11 mouse cellular contexts compared by ENCODE assay signal in the genomic region with DNA sequence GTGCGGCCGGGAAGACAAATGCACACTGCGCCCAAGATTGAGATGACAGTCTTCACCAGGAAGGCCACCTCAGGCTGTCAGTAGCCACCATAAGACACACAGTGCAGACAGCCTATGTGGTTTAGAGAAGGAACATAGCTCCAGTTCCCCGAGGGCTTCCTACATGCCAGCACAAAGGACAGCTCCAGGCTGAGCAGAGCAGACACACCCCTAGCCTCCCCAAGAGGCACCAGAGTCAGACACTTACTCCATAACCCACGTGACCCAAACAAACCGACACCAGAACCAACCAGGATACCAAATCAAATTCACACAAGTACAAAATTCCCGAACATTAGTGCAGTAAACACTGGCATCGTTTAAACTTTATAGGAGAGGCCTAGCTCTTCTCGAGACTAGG. TPM values are rescaled to one million over a fixed set of nuclear protein-coding genes. Genes with fewer than 3 reads are reported as not detected.
DNase-seq lines count a peak whose midpoint lies in the region; ATAC-seq and TF ChIP-seq lines count a peak whose summit lies in the region.
"Had no signal": no experiment of that assay in that cellular context is flagged by ENCODE, and none has a peak within 500 bp of the region (broad histone marks: within the 10 kb centered on the region; RNA-seq: fewer than 3 reads in every experiment).

No protein-coding gene starts in this region.

- no peak overlapping the region for H3K4me2 ChIP-seq in forebrain, embryonic 12.5 days
- H3K4me2 ChIP-seq in forebrain, embryonic 13.5 days = no peak overlapping the region; the same call in 1 of the 2 replicates
- 0 out of 2 replicates have a peak overlapping the region, but pooled peaks have one; percentile 59 for H3K4me2 ChIP-seq in intestine, embryonic 15.5 days (replicated peaks)
- H3K4me2 ChIP-seq in intestine, embryonic 16.5 days (ENCODE audit: low read depth, low read length) = no peak overlapping the region

- H3K4me3 ChIP-seq in forebrain, embryonic 12.5 days (replicated peaks) = no peak overlapping the region
- no peak overlapping the region for H3K4me3 ChIP-seq in forebrain, embryonic 13.5 days
- H3K4me3 ChIP-seq in intestine, embryonic 15.5 days (replicated peaks) = no peak overlapping the region
- no peak overlapping the region for H3K4me3 ChIP-seq in intestine, embryonic 16.5 days (ENCODE audit: low read length)
- H3K4me3 ChIP-seq in G1E (ENCODE audit: low read depth, low read length) = peak overlapping the region; percentile 42; the same call in 1 of the 2 replicates
- H3K4me3 ChIP-seq in limb, embryonic 10.5 days = peak overlapping the region; percentile 96; the same call in 1 of the 2 replicates

- H3K9me3 ChIP-seq in forebrain, embryonic 12.5 days = no peaks in the 10 kb centered on the region
- no peaks in the 10 kb centered on the region for H3K9me3 ChIP-seq in forebrain, embryonic 13.5 days (replicated peaks)
- no peaks in the 10 kb centered on the region for H3K9me3 ChIP-seq in intestine, embryonic 15.5 days
- no peaks in the 10 kb centered on the region for H3K9me3 ChIP-seq in intestine, embryonic 16.5 days (ENCODE audit: control insufficient read depth, low read length)
- H3K9me3 ChIP-seq in G1E (replicated peaks) = no peaks in the 10 kb centered on the region
- no peaks in the 10 kb centered on the region for H3K9me3 ChIP-seq in limb, embryonic 10.5 days (replicated peaks)
- H3K9me3 ChIP-seq: liver, embryonic 15.5 days had no signal

- H3K27me3 ChIP-seq in forebrain, embryonic 12.5 days = no peaks in the 10 kb centered on the region
- H3K27me3 ChIP-seq in forebrain, embryonic 13.5 days = no peaks in the 10 kb centered on the region
- no peaks in the 10 kb centered on the region for H3K27me3 ChIP-seq in intestine, embryonic 15.5 days (replicated peaks)
- no peaks in the 10 kb centered on the region for H3K27me3 ChIP-seq in intestine, embryonic 16.5 days (replicated peaks; ENCODE audit: control insufficient read depth, insufficient read depth, low read length)
- no peaks in the 10 kb centered on the region for H3K27me3 ChIP-seq in G1E (ENCODE audit: insufficient read depth, low read length)
- no peaks in the 10 kb centered on the region for H3K27me3 ChIP-seq in limb, embryonic 10.5 days (ENCODE audit: low read depth, poor library complexity, severe bottlenecking)
- H3K27me3 ChIP-seq: liver, embryonic 15.5 days had no signal

- no peak for TF ChIP-seq CTCF in G1E (IDR thresholded peaks at IDR 0.05; ENCODE audit: low read depth, low read length)

- no peak overlapping the region for H3K27ac ChIP-seq in forebrain, embryonic 12.5 days
- no peak overlapping the region for H3K27ac ChIP-seq in forebrain, embryonic 13.5 days
- no peak overlapping the region for H3K27ac ChIP-seq in intestine, embryonic 15.5 days
- H3K27ac ChIP-seq in intestine, embryonic 16.5 days (ENCODE audit: low read length) = no peak overlapping the region
- no peak overlapping the region for H3K27ac ChIP-seq in limb, embryonic 10.5 days

- WGBS in forebrain, embryonic 12.5 days = 87% methylated on average over 9 of the region's 9 CpGs
- 86% methylated on average over 9 of the region's 9 CpGs for WGBS in forebrain, embryonic 13.5 days
- WGBS in intestine, embryonic 15.5 days = 81% methylated on average over 9 of the region's 9 CpGs
- WGBS in intestine, embryonic 16.5 days = 78% methylated on average over 9 of the region's 9 CpGs
- WGBS in limb, embryonic 10.5 days = 89% methylated on average over 9 of the region's 9 CpGs

- peaks cover 44% of the 10 kb centered on the region for H3K36me3 ChIP-seq in forebrain, embryonic 12.5 days (replicated peaks)
- peaks cover 45% of the 10 kb centered on the region for H3K36me3 ChIP-seq in forebrain, embryonic 13.5 days (ENCODE audit: poor library complexity, severe bottlenecking)
- peaks cover 18% of the 10 kb centered on the region for H3K36me3 ChIP-seq in intestine, embryonic 15.5 days
- peaks cover 8% of the 10 kb centered on the region for H3K36me3 ChIP-seq in intestine, embryonic 16.5 days (ENCODE audit: control insufficient read depth, insufficient read depth, low read length)
- peaks cover 53% of the 10 kb centered on the region for H3K36me3 ChIP-seq in G1E (replicated peaks)
- H3K36me3 ChIP-seq in limb, embryonic 10.5 days = peaks cover 50% of the 10 kb centered on the region

- ATAC-seq in forebrain, embryonic 12.5 days (ENCODE audit: low FRiP score) = no peak
- ATAC-seq in forebrain, embryonic 13.5 days = no peak
- ATAC-seq in intestine, embryonic 15.5 days = no peak
- no peak for ATAC-seq in intestine, embryonic 16.5 days
- no peak for ATAC-seq in G1E (ENCODE audit: extremely low read depth, insufficient number of reproducible peaks, low FRiP score, poor library complexity, severe bottlenecking)

- peak overlapping the region; percentile 12; the same call in 1 of the 2 replicates for H3K9ac ChIP-seq in forebrain, embryonic 12.5 days
- no peak overlapping the region for H3K9ac ChIP-seq in forebrain, embryonic 13.5 days
- H3K9ac ChIP-seq in intestine, embryonic 15.5 days = no peak overlapping the region
- no peak overlapping the region for H3K9ac ChIP-seq in intestine, embryonic 16.5 days (ENCODE audit: low read depth, low read length)

- peaks cover 56% of the 10 kb centered on the region for H3K4me1 ChIP-seq in forebrain, embryonic 12.5 days
- peaks cover 58% of the 10 kb centered on the region for H3K4me1 ChIP-seq in forebrain, embryonic 13.5 days
- H3K4me1 ChIP-seq in intestine, embryonic 15.5 days (replicated peaks) = peaks cover 42% of the 10 kb centered on the region
- peaks cover 40% of the 10 kb centered on the region for H3K4me1 ChIP-seq in intestine, embryonic 16.5 days (ENCODE audit: control insufficient read depth, insufficient read depth, low read length)
- peaks cover 61% of the 10 kb centered on the region for H3K4me1 ChIP-seq in G1E (ENCODE audit: insufficient read depth, low read depth, low read length)
- peaks cover 63% of the 10 kb centered on the region for H3K4me1 ChIP-seq in limb, embryonic 10.5 days

- DNase-seq in G1E (ENCODE audit: low spot score) = no peak
- DNase-seq in limb, embryonic 10.5 days (ENCODE audit: low spot score) = no peak
- DNase-seq in lung, postnatal 25 days (ENCODE audit: low spot score) = no peak
- DNase-seq in lung, postnatal 14 days = no peak
- DNase-seq: adrenal gland, adult 2 months; kidney, adult 2 months had no signal

RNA-seq across cellular contexts. Expression of a gene that starts 2.1 kb away (rescaled TPM):
- polyA plus RNA-seq in forebrain, embryonic 12.5 days (2016; fragmentation: Nextera tagmentation; extraction: Ambion mirVana) = 28.1 and 31.1 TPM in 2 replicates
- polyA plus RNA-seq in forebrain, embryonic 13.5 days (2015; fragmentation: Nextera tagmentation; extraction: Ambion mirVana) = 14.0 and 14.2 TPM in 2 replicates
- 7.4 and 7.7 TPM in 2 replicates for polyA plus RNA-seq in intestine, embryonic 15.5 days (2015; fragmentation: Nextera tagmentation; extraction: Ambion mirVana)
- 3.5 and 3.7 TPM in 2 replicates for polyA plus RNA-seq in intestine, embryonic 16.5 days (2015; fragmentation: Nextera tagmentation; extraction: Ambion mirVana)
- total RNA-seq in G1E (2014; fragmentation: Nextera tagmentation) (20.3 and 21.8 TPM in 2 replicates), G1E (2017) (21.9 and 27.6 TPM in 2 replicates)
- 23.5 and 30.0 TPM in 2 replicates for polyA plus RNA-seq in G1E (2012)
- polyA plus RNA-seq in limb, embryonic 10.5 days (2016; fragmentation: Nextera tagmentation; extraction: Ambion mirVana) = 17.9 and 20.4 TPM in 2 replicates

RNA-seq across cellular contexts. Expression of a gene that starts 2.5 kb away (rescaled TPM):
- 216 and 222 TPM in 2 replicates for polyA plus RNA-seq in forebrain, embryonic 12.5 days (2016; fragmentation: Nextera tagmentation; extraction: Ambion mirVana)
- polyA plus RNA-seq in forebrain, embryonic 13.5 days (2015; fragmentation: Nextera tagmentation; extraction: Ambion mirVana) = 205 and 222 TPM in 2 replicates
- polyA plus RNA-seq in intestine, embryonic 15.5 days (2015; fragmentation: Nextera tagmentation; extraction: Ambion mirVana) = 360 and 388 TPM in 2 replicates
- 354 and 382 TPM in 2 replicates for polyA plus RNA-seq in intestine, embryonic 16.5 days (2015; fragmentation: Nextera tagmentation; extraction: Ambion mirVana)
- total RNA-seq in G1E (2014; fragmentation: Nextera tagmentation) = 142 and 198 TPM in 2 replicates
- 116 and 146 TPM in 2 replicates for total RNA-seq in G1E (2017)
- polyA plus RNA-seq in G1E (2012) = 32.8 and 64.7 TPM in 2 replicates
- polyA plus RNA-seq in limb, embryonic 10.5 days (2016; fragmentation: Nextera tagmentation; extraction: Ambion mirVana) = 290 and 342 TPM in 2 replicates

Comparison
In these comparisons a context has a peak if more than half of its experiments do, and no peak if none do; other contexts are left out.
1. H3K4me3 ChIP-seq: peak in G1E (single experiment) and limb, embryonic 10.5 days (single experiment); none in forebrain, embryonic 12.5 days (single experiment), forebrain, embryonic 13.5 days (single experiment), intestine, embryonic 15.5 days (single experiment) and intestine, embryonic 16.5 days (single experiment).